In genomic region chr16:49970297-49970804, GRCm38 (mm10) we compare ENCODE assay signal across 10 mouse cellular contexts.
DNase-seq lines count a peak whose midpoint lies in the region; TF ChIP-seq lines count a peak whose summit lies in the region.
"Had no signal": no experiment of that assay in that cellular context is flagged by ENCODE, and none has a peak within 500 bp of the region (broad histone marks: within the 10 kb centered on the region; RNA-seq: fewer than 3 reads in every experiment).

No protein-coding gene starts in this region.

- H3K4me3 ChIP-seq in gastrocnemius, adult 2 months = no peak overlapping the region
- no peak overlapping the region for H3K4me3 ChIP-seq in bone marrow macrophage, adult 2 months (ENCODE audit: insufficient read depth, low read length)

- intact Hi-C loops in gastrocnemius, adult 2 months (cut with DNase I) = no loop called here
- intact Hi-C loops in left cerebral cortex, postnatal 36 days (cut with DNase I) = no loop called here

- no peak for TF ChIP-seq CTCF in gastrocnemius, adult 2 months (IDR thresholded peaks at IDR 0.05)
- no peak for TF ChIP-seq CTCF in bone marrow macrophage, adult 2 months (IDR thresholded peaks at IDR 0.05; ENCODE audit: low read depth, low read length)

- peaks cover 48% of the 10 kb centered on the region for H3K4me1 ChIP-seq in bone marrow macrophage, adult 2 months (ENCODE audit: control insufficient read depth, insufficient read depth, low read length)

- DNase-seq in gastrocnemius, adult 2 months = peak; percentile 24
- no peak for DNase-seq in gastrocnemius, adult 8-10 months (ENCODE audit: low spot score in 2 of 2)
- DNase-seq in 416B (ENCODE audit: low read depth) = peak; percentile 86
- peak; percentile 26 for DNase-seq in lung, postnatal 10 days
- DNase-seq in left cerebral cortex, postnatal 36 days (ENCODE audit: low spot score in 2 of 2) = no peak
- no peak for DNase-seq in yolk sac, embryonic 10.5 days (ENCODE audit: low spot score)
- DNase-seq in left cerebral cortex, adult 18-20 months (ENCODE audit: low spot score in 2 of 2) = no peak
- DNase-seq: gastrocnemius, postnatal 36 days; right cerebral cortex, postnatal 14 days had no signal

- no peak for TF ChIP-seq POLR2A in bone marrow macrophage, adult 2 months (IDR thresholded peaks at IDR 0.05; ENCODE audit: borderline replicate concordance, low read depth, low read length)

- H3K27ac ChIP-seq in gastrocnemius, adult 2 months = peak overlapping the region; percentile 21; the same call in 1 of the 2 replicates
- peak overlapping the region; percentile 96 for H3K27ac ChIP-seq in bone marrow macrophage, adult 2 months (ENCODE audit: insufficient read depth, low read depth, low read length)

Comparison
In these comparisons a context has a peak if more than half of its experiments do, and no peak if none do; other contexts are left out.
1. DNase-seq: peak in gastrocnemius, adult 2 months (single experiment), 416B (single experiment) and lung, postnatal 10 days (single experiment); none in gastrocnemius, adult 8-10 months (0 of 2), left cerebral cortex, postnatal 36 days (0 of 2), yolk sac, embryonic 10.5 days (single experiment) and left cerebral cortex, adult 18-20 months (0 of 2).